Mouse (Mus musculus): ENCODE results near the gene Mto1. TPM values are rescaled to one million over a fixed set of nuclear protein-coding genes. Genes with fewer than 3 reads are reported as not detected.

The Mto1 gene
- polyA plus RNA-seq, 1 experiment from 2014 or later = 28.5 TPM

GRCm38 (mm10) chr9:78521689-78522088 is 73.7 kb downstream of the Mto1 start:
- DNase-seq (ENCODE audit: low spot score) (peak; percentile 44), ATAC-seq (ENCODE audit: low FRiP score) (0 out of 2 replicates have a peak, but pooled peaks have one; percentile 6)
- Histone ChIP-seq H3K4me3 (replicated peaks; ENCODE audit: low read length) (peak overlapping the region; percentile 38), H3K27ac (0 out of 2 replicates have a peak overlapping the region, but pooled peaks have one; percentile 85), H3K9ac (peak overlapping the region; percentile 58; the same call in 1 of the 2 replicates), H3K9me3 (ENCODE audit: control insufficient read depth, low read length) (no peaks in the 10 kb centered on the region), H3K4me1 (replicated peaks; ENCODE audit: control insufficient read depth, insufficient read depth, low read length) (peaks cover 6% of the 10 kb centered on the region; the same call in 1 of the 2 replicates), H3K36me3 (replicated peaks; ENCODE audit: control insufficient read depth, insufficient read depth) (no peaks in the 10 kb centered on the region), H3K4me2 (replicated peaks) (peak overlapping the region; percentile 54), H3K27me3 (ENCODE audit: control insufficient read depth, insufficient read depth, low read length) (no peaks in the 10 kb centered on the region)
- WGBS = 42% methylated on average over 14 of the region's 14 CpGs

Small RNA genes within 50 kb of the gene (microRNA-seq; reads per million reads assigned to microRNA genes)
- gene Gm26377 = not detected

Other genes starting within 250 kb of the Mto1 start
- not detected in 2 replicates for gene Gsta1, start 217.6 kb upstream of the Mto1 start, polyA plus RNA-seq (2014; fragmentation: Nextera tagmentation; extraction: Ambion mirVana)
- not detected in 2 replicates for gene Gm3776, start 191.1 kb upstream of the Mto1 start, polyA plus RNA-seq (2014; fragmentation: Nextera tagmentation; extraction: Ambion mirVana)
- not detected in 2 replicates for gene Gm10639, start 158.3 kb upstream of the Mto1 start, polyA plus RNA-seq (2014; fragmentation: Nextera tagmentation; extraction: Ambion mirVana)
- gene Omt2a, start 133.4 kb upstream of the Mto1 start, polyA plus RNA-seq (2014; fragmentation: Nextera tagmentation; extraction: Ambion mirVana) = not detected in 2 replicates
- not detected in 2 replicates for gene Omt2b, start 120.6 kb upstream of the Mto1 start, polyA plus RNA-seq (2014; fragmentation: Nextera tagmentation; extraction: Ambion mirVana)
- gene Gsta2, start 92.4 kb upstream of the Mto1 start, polyA plus RNA-seq (2014; fragmentation: Nextera tagmentation; extraction: Ambion mirVana) = not detected in 2 replicates
- 4.5 and 6.0 TPM in 2 replicates for gene Dppa5a, start 80.0 kb upstream of the Mto1 start, polyA plus RNA-seq (2014; fragmentation: Nextera tagmentation; extraction: Ambion mirVana)
- 5.0 and 6.5 TPM in 2 replicates for gene Ooep, start 69.5 kb upstream of the Mto1 start, polyA plus RNA-seq (2014; fragmentation: Nextera tagmentation; extraction: Ambion mirVana)
- gene Ddx43, start 52.4 kb upstream of the Mto1 start, polyA plus RNA-seq (2014; fragmentation: Nextera tagmentation; extraction: Ambion mirVana) = 0.40 and 0.75 TPM in 2 replicates
- 0.63 and 0.84 TPM in 2 replicates for gene Cgas, start 5.0 kb upstream of the Mto1 start, polyA plus RNA-seq (2014; fragmentation: Nextera tagmentation; extraction: Ambion mirVana)
- gene Gm17324, start 578 bp downstream of the Mto1 start, polyA plus RNA-seq (2014; fragmentation: Nextera tagmentation; extraction: Ambion mirVana) = 1.4 and 2.0 TPM in 2 replicates
- gene Eef1a1, start 40.9 kb downstream of the Mto1 start, polyA plus RNA-seq (2014; fragmentation: Nextera tagmentation; extraction: Ambion mirVana) = 3,726 and 3,749 TPM in 2 replicates
- gene Slc17a5, start 139.8 kb downstream of the Mto1 start, polyA plus RNA-seq (2014; fragmentation: Nextera tagmentation; extraction: Ambion mirVana) = 15.5 and 16.7 TPM in 2 replicates
- gene Cd109, start 167.3 kb downstream of the Mto1 start, polyA plus RNA-seq (2014; fragmentation: Nextera tagmentation; extraction: Ambion mirVana) = 2.1 and 2.2 TPM in 2 replicates